Mouse (Mus musculus): Measurements from ENCODE around the gene Colgalt1.
A peak's percentile ranks its signal among the peaks of the same experiment; 100 is the strongest.

The Colgalt1 gene

DNA sequence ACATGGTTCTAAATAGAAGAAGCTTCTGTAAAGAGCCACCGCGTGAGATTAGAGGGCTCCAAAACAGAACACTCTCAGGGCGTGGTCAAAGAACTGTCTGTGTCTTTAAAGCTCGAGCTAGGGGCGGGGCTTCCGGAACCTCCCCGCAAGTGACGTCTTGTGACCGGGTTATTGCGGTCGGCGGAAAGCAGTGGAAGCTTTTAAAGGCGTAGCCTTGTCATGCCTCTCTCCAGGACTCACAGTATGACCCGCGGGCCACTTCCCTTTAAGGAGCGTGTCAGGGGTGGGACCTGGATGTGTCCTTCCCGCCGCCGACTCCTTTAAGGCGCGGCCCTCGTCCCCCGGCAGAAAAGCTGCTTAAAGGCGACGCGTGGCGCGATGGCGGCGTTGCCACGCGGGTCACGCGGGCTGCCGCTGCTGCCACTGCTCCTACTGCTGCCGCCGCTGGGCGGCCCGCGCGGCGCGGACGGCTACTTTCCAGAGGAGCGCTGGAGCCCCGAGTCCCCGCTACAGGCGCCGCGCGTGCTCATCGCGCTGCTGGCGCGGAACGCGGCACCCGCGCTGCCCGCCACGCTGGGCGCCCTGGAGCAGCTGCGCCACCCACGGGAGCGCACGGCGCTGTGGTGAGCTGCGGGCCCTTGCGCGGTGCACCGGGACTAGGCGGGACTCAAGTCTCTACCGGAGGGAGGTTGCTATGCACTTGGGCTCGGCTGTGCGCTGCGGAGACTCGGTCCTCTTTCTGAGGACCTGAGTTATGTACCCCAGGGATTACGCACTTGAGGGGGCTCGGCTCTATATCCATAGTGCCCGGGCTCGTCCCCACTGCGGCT lies at the start of gene Colgalt1:
Gene Colgalt1 (plus strand): TSS at position 177 of the 830 bp plus-strand sequence.
- peak; percentile 99 for DNase-seq (ENCODE audit: low spot score)

DNA sequence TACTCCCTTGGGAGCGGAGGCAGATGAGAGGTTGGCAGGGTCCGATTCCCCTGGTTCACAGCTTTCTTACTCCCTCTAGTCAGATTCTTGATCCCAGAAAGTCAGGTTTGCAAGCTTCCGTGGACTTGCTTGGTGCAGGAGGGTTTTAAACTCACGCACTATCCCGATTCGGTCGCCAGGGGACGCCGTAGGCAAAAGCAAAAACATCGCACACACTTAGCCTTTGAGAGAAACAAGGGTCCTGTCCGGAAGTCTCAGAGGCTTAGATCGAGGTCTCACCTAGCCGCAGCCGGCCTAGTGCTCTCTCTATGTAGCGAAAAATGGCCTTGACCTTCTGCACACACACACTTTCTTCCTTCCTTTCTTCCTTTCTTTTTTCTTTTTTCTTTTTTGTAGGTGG lies 49.4 kb upstream of the Colgalt1 start:
- peak; percentile 60 for DNase-seq (ENCODE audit: low spot score)

DNA sequence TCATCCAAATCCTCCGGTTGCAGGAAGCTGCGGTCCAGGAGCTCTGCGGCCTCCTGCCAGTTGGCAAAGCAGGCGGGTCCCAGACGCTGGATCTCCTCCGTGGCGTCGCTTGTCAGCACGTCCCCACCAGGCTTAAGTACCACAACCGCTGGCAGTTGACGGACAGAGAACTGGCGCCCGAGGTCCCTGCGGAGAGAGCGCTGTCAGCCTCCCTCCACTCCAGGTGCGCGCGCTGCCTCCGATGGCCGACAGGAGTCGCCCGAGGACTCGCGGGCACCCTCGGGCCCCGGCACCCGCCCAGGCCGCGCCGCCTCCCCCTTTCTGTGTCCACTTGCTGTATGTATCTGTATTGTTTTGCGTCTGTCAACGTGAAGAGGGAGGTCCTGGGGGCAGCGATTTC lies 48.0 kb upstream of the Colgalt1 start:
- DNase-seq (ENCODE audit: low spot score) = peak; percentile 69

GRCm38 (mm10) chr8:71563992-71564391 lies 46.8 kb upstream of the Colgalt1 start:
- DNase-seq (ENCODE audit: low spot score) = no peak

- DNase-seq (ENCODE audit: low spot score) = no peak
These were observed 44.3 kb upstream of the Colgalt1 start, which contains the start of gene Nxnl1 for GRCm38 (mm10) chr8:71566501-71566900. Nxnl1 (minus strand) TSS chr8:71566601.

- DNase-seq (ENCODE audit: low spot score) = no peak
These were observed 43.2 kb upstream of the Colgalt1 start for GRCm38 (mm10) chr8:71567587-71567986.

DNA sequence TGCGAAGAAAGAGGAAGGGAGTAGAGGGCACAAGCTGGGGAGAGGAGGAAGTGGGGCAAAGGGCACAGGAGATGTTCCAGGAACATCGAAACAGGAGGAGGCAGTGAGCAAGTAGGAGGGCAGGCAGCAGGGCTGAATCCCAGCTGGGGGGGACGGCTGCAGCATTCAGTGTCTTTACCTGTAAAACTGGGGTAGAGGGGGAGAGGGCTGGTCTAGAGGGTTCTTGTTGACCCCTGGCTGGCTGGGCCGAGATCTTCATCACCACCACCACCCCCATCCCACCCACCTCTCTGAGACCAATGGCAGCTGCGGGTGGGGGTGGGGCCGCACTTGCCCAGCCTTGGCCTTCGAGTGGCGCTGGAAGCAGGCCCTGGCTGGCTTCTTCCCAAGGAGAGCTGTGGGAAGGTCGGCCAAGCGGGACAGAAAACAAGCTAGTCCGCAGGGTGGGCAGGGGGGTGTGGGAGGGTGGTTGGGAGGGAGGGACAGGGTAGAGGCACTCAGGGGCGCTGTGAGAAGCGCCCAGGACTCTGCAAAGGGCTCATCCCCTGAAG lies 42.3 kb upstream of the Colgalt1 start, which contains the start of gene Slc27a1:
Gene Slc27a1 (plus strand): TSS at position 496 of the 551 bp plus-strand sequence.
- DNase-seq (ENCODE audit: low spot score) = peak; percentile 68

- no peak for DNase-seq (ENCODE audit: low spot score)
These were observed 41.9 kb upstream of the Colgalt1 start for GRCm38 (mm10) chr8:71568941-71569340.

- DNase-seq (ENCODE audit: low spot score) = peak; percentile 94
These were observed 41.2 kb upstream of the Colgalt1 start for GRCm38 (mm10) chr8:71569366-71570290.

- DNase-seq (ENCODE audit: low spot score) = peak; percentile 97
These were observed 40.4 kb upstream of the Colgalt1 start for GRCm38 (mm10) chr8:71570291-71570954.

DNA sequence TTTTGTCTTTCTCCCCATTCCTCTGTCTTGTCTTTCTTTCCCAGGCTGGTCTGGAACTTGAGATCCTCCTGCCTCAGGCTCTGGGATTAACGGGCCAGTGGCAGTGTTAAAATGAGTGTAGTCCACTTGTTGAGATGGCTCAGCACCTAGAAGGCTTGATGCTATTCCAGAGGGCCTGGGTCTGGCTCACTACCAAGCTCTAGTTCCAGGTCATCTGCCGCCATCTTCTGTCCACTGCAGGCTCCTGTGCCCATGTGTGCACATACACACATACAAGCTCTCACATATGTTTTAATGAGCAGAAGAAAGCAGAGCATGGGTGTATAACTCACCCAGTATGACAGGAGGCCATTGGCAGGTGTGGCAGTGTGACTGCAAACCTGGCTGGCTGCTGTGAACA lies 38.7 kb upstream of the Colgalt1 start:
- no peak for DNase-seq (ENCODE audit: low spot score)

DNA sequence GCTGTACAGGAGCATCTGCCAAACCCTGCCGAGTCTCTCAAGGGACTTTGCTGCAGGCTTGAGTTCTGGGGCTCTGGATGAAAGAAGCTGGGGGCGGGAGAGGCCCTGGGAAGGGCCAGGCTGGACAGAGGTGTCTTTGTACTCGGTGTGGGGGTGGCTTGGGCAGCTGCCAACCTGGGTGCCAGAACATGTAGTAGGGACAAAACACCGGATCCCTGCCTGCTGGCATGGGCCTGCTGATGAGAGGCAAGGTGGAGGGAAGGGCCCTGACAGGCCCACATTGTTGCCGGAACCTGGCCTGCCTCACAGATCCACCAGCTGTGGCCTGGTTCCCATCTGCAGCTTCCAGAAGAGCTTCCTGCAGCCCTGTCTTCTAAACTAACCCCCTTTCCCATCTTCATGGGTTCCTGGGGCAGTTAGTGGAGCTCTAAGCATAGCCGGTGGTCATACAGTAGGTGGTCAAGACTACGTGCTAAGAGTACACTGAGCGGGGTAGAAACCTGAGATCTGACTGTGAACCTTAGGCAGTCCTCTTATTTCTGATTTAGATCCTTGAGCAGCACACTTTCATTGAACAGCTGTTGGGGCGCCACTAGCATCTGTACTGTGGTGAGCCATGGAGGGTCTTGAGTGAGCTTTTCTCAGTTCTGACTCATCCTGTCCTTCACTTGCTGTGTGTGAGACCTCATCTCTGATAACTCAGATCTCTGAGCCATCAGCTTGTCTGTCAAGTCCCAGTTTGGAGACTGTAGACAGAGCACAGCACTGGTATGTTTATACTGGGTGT lies 37.8 kb upstream of the Colgalt1 start:
- DNase-seq (ENCODE audit: low spot score) = peak; percentile 89

DNA sequence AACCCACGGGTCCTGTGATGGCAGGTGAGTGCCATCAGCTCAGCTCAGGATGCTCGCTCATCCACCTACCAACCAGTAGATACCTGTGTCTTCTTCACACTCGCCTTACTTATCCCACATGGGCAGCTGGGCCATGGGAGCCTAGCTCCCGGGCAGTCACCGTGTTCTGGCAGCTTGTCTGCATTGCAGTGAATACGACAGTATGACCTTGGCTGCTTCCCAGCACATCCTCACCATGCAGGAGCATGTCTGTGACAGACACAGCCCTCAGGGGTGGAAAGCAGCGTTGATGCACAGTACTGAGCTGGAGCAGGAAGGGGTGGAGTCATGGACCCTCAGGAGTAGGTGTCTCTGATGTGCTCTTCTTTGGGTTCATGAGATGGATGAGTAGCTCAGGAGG lies 36.4 kb upstream of the Colgalt1 start:
- DNase-seq (ENCODE audit: low spot score) = no peak

- DNase-seq (ENCODE audit: low spot score) = no peak
These were observed 35.8 kb upstream of the Colgalt1 start for GRCm38 (mm10) chr8:71575020-71575419.

DNA sequence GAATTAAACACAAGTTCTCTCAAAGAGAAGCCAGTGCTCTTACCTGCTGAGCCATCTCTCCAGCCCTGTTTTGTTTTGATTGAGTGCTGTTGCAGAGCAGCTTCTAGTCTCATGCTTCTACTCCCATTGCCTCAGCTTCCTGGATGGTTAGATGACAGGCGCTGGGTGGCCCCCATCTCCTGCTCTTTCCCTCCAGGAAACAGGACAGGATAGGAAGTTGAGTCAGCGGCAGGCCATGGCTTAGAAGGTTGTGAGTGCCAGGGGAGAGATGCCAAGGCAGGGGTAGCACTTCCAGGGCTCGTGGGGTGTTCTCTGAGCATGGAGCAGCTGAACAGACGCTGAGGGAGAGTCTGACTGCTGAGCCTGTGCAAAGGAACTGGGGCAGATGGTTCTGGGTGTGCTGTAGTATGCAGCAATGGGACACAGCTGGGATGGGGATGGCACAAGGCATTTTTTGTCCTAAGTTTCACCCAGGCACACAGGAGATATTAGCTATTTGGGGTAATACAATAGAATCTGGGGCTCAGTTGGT lies 32.9 kb upstream of the Colgalt1 start:
- DNase-seq (ENCODE audit: low spot score) = peak; percentile 56

GRCm38 (mm10) chr8:71579009-71579408 lies 31.8 kb upstream of the Colgalt1 start:
- no peak for DNase-seq (ENCODE audit: low spot score)

DNA sequence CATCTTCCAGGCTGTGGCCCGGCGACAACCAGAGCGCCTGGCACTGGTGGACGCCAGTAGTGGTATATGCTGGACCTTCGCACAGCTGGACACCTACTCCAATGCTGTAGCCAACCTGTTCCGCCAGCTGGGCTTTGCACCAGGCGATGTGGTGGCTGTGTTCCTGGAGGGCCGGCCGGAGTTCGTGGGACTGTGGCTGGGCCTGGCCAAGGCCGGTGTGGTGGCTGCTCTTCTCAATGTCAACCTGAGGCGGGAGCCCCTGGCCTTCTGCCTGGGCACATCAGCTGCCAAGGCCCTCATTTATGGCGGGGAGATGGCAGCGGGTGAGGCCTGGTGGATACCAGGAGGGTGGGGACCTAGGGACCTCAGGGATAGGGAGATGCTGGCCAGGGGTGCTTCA lies 31.3 kb upstream of the Colgalt1 start:
- no peak for DNase-seq (ENCODE audit: low spot score)

DNA sequence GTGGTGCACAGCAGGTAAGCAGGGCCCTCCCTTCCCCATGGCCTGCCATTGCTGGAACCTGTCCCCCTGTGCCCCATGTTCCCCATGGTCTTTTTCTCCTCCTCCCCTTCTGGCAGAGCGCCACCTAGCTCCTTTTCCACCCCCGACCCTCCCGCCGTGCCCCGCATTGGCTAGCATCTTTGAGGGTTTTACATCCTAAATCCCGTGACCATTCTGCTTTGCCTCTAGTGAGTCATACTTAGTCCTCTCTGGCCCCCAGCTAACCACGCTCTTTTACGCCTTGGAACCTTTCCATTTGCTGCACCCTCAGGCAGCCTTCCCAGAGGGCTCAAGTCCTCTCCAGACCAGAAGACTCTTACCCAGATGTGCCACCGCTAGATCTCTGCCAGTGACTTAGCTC lies 30.6 kb upstream of the Colgalt1 start:
- DNase-seq (ENCODE audit: low spot score) = no peak

GRCm38 (mm10) chr8:71586891-71587290 lies 23.9 kb upstream of the Colgalt1 start:
- DNase-seq (ENCODE audit: low spot score) = no peak

DNA sequence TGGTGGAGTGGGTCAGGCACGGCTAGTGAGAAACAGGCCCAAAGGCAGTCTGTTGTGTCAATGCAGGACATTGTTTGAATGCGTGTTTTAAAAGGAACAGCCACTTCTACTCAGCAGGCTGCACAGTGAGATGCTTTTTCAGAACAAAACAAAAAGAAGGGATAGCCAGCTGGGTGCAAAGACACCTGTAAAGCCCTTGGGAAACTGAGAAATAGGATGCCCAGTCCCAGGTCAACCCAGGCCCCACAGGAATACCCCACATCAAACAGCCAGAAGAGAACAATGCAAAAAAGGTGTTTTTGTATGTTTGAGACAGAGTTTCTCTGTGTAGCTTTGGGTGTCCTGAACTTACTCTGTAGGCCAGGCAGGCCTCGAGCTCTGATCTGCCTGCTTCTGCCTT lies 22.0 kb upstream of the Colgalt1 start:
- DNase-seq (ENCODE audit: low spot score) = no peak

GRCm38 (mm10) chr8:71591017-71591416 lies 19.8 kb upstream of the Colgalt1 start:
- no peak for DNase-seq (ENCODE audit: low spot score)

Data from layer of hippocampus, adult 11-12 months (tissue).